Mouse (Mus musculus) left cerebral cortex, adult 9 months (tissue): ENCODE measurements around the gene Olfr1416.
"Not testable (repeated sequence)": the region's sequence is repeated elsewhere in the genome, so short reads cannot be mapped to it uniquely, and the experiment has no call there.

Source experiments
- DNase-seq, 2 experiments: peaks; one replicate each; pipeline ENCODE4 v3.0.0; 2022; ENCODE audit warnings: low spot score in 2 of 2

The Olfr1416 gene

DNA sequence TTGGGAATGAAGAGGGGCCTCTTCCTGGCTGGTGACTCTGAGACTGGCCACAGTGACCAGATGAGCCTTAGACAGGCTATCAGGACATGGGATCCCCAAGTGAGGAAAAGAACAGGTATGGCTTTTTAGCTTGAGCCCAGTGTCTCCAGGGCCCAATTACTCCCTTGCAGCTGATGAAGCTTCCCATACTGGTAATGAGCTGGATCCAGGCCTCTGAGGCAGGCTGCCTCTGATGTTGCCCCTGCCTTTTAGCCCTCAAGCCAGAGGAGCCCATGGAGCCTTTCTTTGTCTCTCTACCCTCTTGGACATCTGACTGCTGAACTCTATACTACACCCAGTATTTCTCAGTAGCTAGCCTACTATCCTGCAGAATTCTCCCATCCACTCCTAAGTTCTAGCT, at the start of gene Olfr1416:
Gene Olfr1416 (minus strand): TSS at position 101 of the 400 bp plus-strand sequence.
- no peak for DNase-seq

DNA sequence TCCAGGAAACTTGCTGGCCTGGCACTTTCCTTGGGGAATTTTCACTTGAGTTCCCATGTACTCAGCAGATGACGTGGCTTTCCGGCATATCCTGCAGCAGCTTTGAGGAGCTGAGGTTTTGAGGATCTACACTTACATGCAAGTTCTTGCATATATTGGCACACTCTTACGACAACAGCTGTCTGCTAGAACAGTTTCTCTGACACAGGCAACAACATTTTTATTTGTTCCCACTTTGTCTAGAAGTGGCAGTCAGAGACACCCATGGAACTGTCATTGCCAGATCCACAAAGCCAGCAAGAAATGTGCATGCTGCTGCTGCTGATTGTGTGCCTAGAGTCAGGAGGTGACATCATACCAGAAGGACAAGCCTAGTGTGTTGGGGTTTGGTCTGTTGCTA, 38.9 kb upstream of the Olfr1416 start:
- no peak for DNase-seq

DNA sequence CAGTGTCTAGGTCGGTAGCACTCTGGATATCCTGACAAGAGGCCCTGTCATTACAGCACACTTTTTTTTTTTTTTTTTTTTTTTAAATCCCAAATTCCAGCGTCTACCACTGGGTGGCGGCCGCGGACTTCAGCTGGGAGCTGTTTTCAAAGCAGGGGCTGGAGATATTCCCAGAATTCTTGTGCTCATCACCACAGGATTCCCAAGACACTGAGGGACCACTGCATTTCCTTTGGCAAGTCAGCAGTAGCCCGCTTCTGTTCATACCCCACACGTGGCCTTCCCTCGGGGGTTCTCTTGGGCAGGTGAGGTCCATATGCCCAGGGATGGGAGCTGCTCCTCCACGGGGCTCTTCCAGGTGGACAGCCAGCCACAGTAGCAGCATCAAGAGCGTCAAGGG, 36.5 kb upstream of the Olfr1416 start:
- peak in 1 of 2 experiments; percentile 23 for DNase-seq

DNA sequence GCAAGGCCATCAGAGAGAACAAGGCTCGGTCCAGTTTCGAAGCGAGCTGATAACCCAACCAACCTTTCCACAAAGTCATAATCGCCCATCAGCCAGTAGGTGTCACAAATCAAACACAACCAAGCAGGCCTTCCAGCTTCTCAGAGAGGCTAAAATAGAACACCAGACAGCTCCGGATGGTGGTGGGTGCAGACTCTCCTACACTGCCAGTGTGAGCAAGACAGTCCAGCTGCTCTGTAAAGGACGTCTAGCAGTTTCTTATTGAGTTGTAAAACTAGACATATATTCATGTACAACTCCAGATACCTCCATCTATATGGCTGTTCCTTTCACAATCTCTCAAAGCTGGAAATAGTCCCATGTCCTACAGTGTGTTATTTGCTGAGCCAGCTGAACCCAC, 34.1 kb upstream of the Olfr1416 start:
- peak; percentile 32 to 65 for DNase-seq

DNA sequence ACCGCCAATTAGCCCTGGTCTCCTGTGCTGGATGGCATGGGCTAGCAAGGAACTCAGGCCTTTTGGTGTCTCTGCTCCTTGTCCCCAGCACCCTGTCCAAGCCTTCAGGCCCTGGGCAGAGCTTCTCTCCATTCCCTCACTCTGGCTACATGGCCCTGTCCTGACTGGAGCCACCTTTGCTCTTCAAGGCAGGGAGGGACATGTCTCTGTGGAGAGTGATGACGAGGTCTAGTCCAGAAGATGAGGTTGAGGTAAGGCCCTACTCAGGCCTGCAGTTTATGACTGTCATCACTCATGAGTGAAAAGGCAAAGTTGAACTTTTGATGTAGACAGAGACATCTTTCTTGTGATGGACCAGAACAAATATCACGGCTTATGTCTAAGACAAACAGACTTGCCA, 33.6 kb upstream of the Olfr1416 start, which contains the start of gene Olfr1414:
Gene Olfr1414 (minus strand): TSS at position 101 of the 400 bp plus-strand sequence.
- no peak for DNase-seq

DNA sequence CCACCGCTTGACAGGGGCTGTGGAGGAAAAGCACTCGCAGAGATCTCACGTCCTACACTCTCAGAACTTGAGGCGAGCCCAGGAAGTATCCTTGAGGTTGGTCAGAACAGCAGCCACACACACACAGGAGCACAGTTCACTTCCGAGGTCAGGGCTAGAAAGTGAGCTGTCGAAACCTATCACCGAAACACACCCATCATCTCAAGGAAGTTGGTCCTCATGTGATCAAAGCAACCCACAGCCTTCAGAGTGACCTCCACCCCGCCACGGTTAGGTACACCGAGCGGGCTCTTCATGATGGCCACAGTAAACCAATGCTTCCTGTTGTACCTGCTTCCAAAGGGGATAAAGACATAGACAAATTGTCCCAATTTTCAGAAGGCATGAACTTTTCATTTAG, 30.5 kb upstream of the Olfr1416 start:
- DNase-seq, result no peak

DNA sequence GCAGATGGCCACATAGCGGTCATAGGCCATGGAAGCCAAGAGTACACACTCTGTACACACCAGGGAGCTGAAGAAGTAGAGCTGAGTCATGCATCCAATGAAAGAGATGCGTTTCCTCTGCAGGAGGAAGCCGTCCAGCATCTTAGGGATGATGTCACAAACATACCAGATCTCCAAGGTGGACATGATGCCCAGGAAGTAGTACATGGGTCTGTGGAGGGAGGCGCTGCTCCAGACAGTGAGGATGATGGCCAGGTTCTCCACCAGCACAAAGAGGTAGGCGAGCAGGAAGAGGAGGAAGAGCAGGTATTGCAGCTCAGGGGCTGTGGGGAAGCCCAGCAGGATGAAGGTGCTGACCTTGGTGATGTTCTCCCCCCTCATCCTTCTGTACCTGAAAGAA, 26.7 kb upstream of the Olfr1416 start:
- DNase-seq, result not testable (repeated sequence)

DNA sequence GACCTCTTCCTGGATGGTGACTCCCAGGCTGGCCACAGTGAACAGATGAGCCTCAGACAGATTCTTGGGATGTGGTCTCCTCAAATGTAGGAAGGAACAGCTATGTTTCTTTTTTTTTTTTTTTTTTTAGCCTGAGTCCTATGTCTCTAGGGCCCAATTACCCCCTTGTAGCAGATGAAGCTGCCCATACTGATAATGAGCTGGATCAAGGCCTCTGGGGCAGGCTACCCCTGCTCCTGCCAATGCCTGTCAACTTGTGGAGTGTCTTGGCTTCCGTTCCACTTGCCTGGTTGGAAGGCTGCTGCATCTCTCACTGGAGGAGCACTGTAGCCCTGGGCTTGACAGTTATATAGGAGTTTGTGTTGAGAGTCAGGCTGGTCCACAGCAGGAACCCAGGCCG, 11.1 kb upstream of the Olfr1416 start, which contains the start of gene Olfr1415:
Gene Olfr1415 (minus strand): TSS at position 101 of the 400 bp plus-strand sequence.
- DNase-seq, result no peak

DNA sequence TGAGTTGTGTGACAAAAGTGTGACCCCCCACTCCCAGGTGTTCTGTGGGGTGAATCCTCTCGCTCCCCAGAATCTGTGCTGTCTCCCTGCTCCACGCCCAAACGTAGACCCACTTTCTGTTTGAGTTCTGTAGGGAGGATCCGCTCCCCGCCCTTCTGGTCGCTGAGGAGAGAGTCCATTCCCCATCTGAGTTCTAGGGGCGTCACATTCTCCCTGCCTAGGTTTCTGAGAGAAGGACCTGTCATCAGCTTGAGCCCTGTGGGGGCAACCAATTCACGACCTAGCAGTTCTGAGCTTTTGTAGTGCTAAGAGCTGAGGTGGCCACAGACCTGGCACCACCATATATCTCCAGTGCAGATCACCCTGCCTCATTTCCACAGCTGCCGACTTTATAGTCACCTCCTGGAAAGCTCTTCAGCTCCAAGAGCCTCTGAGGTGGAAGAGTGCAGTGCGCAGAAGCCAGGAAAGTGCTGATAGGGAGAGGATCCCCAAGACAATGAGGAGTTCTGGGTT, 10.8 kb downstream of the Olfr1416 start:
- no peak for DNase-seq

DNA sequence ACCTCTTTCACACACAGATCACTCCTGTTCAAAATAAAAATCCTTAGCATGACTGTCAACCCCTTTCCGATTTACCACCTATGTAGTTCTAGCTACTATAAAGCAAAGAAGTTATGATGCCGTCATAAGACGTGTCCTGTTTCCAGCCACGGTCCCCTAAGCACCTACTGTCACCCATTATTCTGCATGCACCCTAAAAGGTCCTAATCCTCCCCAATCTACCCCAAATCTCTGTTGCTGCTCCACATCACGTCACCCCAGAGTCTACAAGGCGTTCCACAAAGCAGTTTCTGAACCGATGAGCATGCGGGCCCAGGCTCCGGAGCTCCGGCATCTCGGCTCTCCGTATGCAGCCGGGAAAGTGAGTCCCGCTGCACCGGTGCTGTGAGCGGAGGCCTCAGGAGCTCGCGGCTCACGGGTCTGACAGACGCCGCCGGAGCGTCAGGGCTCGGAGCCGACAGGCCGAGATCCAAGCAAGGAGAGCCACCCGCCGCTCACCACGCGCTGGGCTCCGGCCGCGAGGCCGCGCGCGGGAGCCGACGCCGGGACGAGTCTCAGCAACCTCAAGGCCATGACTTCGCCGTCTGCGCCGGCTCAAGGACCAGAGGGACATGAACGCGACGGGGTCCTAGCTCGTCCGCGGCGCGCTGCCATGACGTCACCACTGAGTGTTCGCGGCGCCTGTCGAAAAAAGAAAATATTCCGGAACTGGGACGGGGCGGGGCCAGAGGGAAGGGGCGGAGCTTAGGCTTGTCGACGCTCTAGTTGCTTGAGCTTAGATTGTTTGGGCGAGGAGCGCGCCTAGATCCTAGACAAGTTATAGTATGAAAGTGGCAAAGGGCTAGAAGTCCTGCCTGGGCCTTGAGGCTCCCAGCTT, 11.5 kb downstream of the Olfr1416 start, which contains the start of gene Ndufa10:
Gene Ndufa10 (minus strand): TSS at position 696 of the 877 bp plus-strand sequence.
- peak; percentile 76 to 93 for DNase-seq

DNA sequence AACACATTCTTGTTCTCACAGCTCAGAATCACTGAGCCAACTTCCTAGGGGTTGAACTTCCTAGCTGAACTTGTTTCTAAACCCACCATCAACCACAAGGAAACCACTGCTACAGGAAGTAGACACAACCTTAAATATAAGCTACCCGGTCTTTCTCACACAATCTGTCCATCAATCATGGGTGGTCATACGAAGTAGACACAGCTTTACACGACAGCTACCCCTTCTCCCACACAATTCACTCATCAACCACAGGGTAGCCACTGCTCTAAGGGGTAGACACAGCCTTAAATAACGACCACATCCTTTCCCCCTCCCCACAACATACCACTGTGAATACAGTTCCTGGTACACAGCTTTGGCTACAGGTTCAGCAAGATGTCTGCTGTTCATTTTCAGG, 16.0 kb downstream of the Olfr1416 start:
- DNase-seq, result no peak

DNA sequence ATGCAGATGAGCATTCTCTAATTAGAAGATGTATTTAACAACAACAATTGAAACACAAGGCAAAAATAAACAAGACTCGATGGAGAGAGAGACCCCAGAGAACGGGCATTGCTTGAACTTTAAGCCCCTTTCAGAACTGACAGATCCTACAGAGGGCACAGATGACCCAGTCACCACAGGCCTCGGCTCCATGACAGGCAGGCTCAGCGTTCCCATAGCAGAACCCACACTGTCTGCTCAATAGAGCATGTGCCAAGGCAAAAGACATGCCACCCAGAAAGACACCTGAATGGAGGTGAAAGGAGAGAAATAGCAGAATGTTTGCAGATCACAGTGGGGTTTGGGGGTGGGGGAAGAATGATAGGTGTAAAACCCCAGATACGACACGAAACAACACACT, 26.5 kb downstream of the Olfr1416 start:
- DNase-seq, result no peak

DNA sequence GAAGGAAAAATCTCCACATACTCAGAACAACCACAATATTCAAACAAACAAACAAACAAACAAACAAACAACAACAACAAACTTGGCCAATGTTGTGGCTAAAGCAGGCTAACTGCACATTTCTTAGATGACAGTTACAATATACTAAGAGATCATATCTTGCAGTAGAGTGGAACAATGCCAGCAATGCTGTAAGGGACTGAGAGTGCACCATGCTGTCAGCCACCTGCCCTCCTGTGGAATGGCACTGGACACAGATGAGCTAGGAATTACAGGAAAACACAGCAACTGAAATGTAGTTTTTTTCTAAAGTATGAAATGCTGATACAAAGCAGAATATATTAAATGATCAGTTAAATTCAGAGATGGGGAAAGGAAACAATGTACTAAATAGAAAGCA, 27.2 kb downstream of the Olfr1416 start:
- no peak for DNase-seq

DNA sequence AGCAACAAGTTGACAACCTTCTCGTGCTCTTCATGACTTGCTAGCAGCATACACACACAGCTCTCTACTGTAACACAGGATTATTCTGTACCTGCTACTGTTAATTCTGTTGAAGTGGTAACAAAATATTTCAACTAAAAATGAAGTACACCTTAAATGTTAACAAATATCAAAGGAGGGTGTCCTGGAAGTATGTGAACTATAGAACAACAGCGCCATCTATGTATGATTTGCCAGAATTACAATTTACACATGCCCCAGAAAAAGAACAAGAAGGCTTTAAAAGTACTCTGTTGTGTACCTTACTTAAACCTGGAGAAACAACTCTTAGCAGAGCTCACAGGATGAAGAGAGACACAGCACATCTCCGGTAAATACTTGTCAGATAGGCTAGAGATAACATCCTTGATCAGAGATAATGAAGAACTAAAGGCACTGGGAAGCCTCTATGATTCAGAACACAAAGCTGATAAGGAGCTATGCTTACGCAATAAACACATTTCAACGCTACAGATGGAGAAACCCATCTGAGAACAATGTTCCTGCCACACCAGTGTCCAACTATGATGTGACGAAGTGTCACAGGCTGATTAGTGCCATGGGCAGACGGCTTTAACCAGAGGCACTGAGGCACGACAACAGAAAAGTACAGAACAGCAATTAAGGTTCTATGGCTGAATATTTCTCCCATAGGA, 31.0 kb downstream of the Olfr1416 start:
- DNase-seq, result peak in 1 of 2 experiments; percentile 31

DNA sequence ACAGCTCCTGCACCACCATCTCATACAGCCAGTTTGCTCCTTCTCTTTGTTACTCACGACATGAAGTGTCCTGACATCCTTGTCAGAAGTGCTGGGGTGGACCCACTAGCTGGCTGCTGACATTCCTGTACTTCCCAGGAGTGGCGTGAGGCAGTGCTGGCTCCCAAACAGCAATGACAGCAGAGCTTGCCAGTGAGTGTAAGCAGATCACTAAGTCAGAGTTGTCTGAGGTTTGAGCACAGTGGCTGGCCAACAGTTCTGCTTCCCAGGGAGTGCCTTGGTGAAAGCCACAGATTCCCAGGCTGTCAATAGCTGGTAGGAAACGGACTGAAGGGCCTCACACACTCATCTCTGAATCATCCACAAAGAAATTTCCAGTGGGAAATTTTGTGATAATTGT, 36.6 kb downstream of the Olfr1416 start:
- no peak for DNase-seq

DNA sequence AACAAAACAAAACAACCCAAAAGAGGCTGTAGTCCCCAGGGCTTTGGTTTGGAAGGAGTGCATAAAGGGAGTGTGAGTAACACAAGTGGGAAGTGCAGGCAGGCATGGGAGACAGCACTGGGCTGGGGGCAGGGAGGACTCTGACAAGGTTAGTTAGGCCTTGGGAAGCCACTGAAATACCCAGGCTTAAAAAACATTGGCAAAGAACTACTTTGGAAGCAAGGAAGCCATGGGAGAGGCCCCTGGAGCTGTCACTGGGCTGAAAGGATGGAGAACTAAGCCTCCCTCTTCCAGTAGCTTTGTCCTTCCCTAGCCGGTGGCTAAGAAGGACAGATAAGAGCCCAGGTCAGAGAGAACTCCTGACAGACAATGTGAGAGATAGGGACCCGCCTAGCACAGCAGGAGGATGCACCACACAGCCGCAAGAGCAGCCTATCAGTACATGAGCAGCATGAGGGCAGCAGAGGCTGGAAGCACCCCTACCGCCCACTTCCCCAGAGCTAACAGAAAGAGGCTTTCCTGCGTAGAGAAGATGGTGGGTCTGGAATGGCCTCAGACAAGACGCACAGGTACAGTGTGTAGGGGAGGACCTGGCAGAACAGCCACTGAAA, 43.4 kb downstream of the Olfr1416 start:
- no peak for DNase-seq

DNA sequence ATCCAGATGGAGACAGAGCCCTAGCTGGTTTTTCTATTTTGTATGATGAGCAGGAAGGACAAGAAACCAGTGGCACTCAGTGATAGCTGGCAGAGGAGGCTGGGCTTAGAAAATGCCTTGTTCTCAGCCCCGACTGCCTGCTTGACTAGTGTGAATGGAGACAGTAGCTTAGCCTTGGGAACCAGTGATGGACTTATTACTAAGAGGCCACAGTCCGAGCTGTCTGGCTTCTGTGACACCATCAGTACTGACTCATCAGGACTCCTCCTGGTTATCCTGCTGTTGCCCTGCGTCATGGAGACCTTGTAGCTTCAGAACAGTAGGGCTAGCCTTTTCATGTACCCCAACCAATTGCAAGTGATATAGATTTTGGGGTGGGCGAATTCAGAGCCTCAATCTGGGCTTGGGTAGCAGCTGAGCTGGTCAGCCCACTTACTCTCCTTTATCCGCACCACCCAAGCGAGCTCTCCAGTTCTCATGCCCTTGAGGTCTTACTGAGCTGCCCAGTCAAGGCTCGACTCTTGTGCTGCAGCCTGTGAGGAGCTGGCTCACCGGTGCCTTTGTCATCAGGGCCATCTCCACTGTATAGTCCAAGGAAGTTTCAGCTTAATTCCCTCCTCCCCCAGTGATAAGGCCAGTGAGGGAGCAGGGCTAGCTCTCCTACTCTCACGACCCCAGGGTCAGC, 44.7 kb downstream of the Olfr1416 start:
- DNase-seq, result no peak

DNA sequence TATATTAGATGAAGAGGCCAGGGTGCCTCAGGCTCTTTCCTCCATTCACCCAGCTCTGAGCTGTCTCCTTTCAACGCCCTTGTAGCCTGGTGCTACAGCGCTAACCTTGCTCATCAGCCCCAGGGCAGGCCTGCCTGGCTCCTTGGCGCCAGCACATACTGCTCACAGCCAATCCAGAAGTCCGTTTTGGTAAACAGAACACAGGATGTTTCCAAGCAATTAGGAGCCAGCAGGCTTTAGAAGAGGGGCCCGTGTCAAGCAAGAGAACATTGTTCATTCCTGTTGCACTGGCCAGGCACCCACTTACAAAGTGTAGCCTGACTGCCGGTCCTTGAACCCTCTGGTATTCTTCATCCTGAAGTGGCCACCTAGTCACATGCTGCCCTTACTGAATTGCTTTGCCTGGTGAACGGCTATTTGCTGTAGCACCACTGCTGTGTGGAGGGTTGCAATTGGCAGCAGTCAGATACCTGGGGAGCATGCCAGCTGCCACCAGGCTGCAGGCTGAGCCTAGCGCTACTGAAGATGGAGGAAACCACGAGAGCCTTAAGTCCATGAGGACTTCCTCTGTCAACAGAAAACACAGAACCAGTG, 47.1 kb downstream of the Olfr1416 start:
- peak; percentile 23 to 68 for DNase-seq

DNA sequence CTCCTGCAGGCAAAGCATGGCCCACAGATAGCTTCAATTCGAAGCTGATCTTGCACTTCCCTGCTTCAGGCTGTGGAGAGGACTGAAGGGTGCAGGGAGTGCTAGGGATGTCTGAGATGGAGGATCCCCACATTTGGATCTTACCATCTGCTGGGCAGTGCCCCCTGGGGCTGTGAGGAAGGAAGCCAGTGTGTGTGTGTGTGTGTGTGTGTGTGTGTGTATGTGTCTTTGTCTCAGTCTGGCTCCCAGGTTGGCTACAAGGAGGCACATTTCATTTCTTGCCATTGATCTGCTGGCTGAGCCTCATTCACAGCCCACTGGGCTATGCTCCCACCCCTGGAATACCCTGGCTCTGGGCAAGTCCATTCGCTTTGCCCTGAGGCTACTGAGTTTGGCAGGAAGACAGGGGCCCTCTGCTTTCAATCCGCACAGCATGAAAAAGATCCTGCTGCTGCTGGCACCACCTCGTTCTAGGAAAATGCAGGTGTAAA, 48.0 kb downstream of the Olfr1416 start:
- DNase-seq, result no peak

DNA sequence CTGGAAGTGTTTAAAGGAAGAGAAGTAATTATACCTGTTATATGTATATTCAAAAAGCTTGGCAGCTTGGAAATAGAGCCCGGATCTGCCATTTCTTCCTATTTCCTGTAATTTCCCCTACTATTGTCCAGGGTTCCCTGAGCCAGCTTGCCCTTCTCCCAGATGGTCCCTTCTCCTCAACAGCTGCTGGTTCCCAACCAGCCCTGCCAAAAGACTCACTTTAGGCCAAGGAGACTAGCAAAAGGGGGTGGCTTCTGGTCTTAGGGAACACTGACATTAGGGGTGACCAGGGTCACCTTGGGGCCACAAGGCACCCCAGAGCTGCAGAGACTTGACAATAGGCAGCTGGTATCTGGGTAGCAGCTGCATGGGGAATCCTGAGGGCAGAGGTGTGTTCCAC, 49.9 kb downstream of the Olfr1416 start:
- DNase-seq, result no peak

DNA sequence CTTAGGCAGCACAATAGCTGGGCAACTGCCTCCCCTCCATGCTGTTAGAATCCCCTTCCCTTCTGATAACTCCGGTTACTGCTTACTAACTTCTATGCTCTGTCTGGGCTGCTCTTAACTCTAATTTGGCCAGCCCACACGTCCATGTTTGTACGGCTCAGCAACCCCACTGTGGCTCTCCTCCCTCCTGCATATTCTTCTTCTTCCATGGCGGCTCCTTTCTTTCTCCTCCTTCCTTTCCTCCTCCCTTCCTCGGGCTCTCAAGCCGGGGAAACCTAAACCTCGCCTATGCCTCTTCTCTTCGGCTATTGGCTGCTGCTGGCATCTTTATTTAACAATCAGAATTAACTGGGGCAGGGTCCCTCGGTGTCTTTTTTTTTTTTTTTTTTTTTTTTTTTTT, 52.1 kb downstream of the Olfr1416 start:
- no peak for DNase-seq
